ENCODE assay signal across 8 mouse cellular contexts in the genomic region with DNA sequence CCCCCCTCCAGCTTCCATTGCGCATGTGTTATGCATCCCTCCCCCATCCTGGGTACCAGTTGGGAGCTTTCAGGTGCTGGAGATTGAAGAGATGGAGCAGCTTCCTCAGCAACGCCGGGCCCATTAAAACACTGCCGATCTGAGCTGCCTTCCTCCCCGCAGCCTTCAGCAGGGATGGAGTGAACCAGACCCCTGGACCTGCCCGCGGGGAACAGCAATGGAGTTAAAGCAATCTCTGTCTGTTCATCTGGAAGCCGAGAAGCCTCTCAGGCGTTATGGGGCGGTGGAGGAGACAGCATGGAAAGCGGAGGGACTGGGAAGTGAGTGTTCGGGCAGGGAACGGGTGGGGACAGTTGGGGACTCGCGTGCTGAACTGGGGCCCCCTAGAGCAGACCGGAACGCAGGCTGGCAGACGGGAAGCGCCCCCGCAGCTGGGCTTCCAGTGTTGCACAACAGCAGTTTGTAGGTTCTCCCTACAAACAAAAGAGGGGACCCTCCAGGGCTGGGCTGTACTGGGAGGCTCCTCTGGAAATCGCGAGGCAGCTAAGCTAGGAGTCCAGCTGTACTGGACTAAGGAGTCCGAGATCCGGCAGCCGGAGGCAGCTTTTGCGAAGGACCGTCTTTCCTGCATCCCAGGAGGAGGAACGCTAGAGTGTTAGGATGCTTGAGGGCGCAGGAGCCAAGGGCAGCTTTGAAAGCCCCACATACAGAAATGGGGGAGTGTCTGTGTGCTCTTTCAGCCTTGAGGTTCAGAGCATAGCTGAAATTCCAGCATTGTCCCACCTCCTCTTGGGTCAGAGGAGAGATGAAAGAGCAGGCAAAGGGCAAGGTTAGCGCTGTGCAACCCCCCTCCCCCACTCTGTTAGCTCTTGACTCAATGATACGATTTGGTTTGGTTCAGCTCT. TPM values are rescaled to one million over a fixed set of nuclear protein-coding genes. Genes with fewer than 3 reads are reported as not detected.
DNase-seq lines count a peak whose midpoint lies in the region; ATAC-seq and TF ChIP-seq lines count a peak whose summit lies in the region.

Gene 2900011O08Rik, plus strand, starts transcription at position 31 of the 905 bp plus-strand sequence.
Gene Ifitm7, minus strand, starts transcription at position 315 of the 905 bp plus-strand sequence.

- H3K4me3 ChIP-seq in heart, adult 2 months, result peak within 1 kb of the TSS; percentile 10; the same call in 1 of the 2 replicates
- H3K4me3 ChIP-seq in liver, embryonic 13.5 days (replicated peaks), result peak within 1 kb of the TSS; percentile 39

- no peak for TF ChIP-seq EP300 in heart, adult 2 months (IDR thresholded peaks at IDR 0.05; ENCODE audit: insufficient read depth, low read depth, low read length)

- H3K79me2 ChIP-seq in heart, adult 2 months (replicated peaks; ENCODE audit: control insufficient read depth, insufficient read depth, low read length), result no peaks in the 10 kb centered on the region

- TF ChIP-seq CTCF in heart, adult 2 months (IDR thresholded peaks at IDR 0.05), result no peak

- H3K4me2 ChIP-seq in liver, embryonic 13.5 days, result peak within 1 kb of the TSS; percentile 62

- H3K9me3 ChIP-seq in liver, embryonic 13.5 days (replicated peaks), result no peaks in the 10 kb centered on the region

- intact Hi-C loops in heart, adult 2 months (cut with DNase I), result no loop called here

- 0 out of 2 replicates have a peak, but pooled peaks have one; percentile 29 for ATAC-seq in liver, embryonic 13.5 days (ENCODE audit: low read depth)

- no peaks in the 10 kb centered on the region for H3K4me1 ChIP-seq in heart, adult 2 months (ENCODE audit: control insufficient read depth, insufficient read depth, low read length)
- 0 out of 2 replicates have a peak, but pooled peaks cover 3% of the 10 kb centered on the region for H3K4me1 ChIP-seq in liver, embryonic 13.5 days (replicated peaks)

- WGBS in heart, adult 2 months, result 3% methylated on average over 31 of the region's 31 CpGs
- WGBS in liver, embryonic 13.5 days (ENCODE audit: insufficient replicate concordance), result 2% methylated on average over 31 of the region's 31 CpGs

- DNase-seq in heart, adult 2 months, result no peak
- DNase-seq in heart, postnatal 4 days, result no peak
- peak; percentile 73 to 79 for DNase-seq in cerebellum, postnatal 10 days
- DNase-seq in frontal cortex, postnatal 14 days (ENCODE audit: low spot score in 2 of 2), result peak; percentile 32 to 52
- DNase-seq in layer of hippocampus, adult 11-12 months (ENCODE audit: low spot score), result peak; percentile 62
- no peak for DNase-seq in liver, embryonic 13.5 days
- DNase-seq in right cerebral cortex, postnatal 10 days (ENCODE audit: low spot score in 2 of 2), result peak; percentile 73 to 80
- DNase-seq in spleen, postnatal 36 days (ENCODE audit: low spot score in 2 of 2), result no peak

- H3K36me3 ChIP-seq in heart, adult 2 months (ENCODE audit: control insufficient read depth, insufficient read depth, low read length), result no peaks in the 10 kb centered on the region
- H3K36me3 ChIP-seq in liver, embryonic 13.5 days, result no peaks in the 10 kb centered on the region

- H3K27ac ChIP-seq in heart, adult 2 months, result no peak within 1 kb of the TSS
- no peak within 1 kb of the TSS for H3K27ac ChIP-seq in liver, embryonic 13.5 days

- 0 out of 2 replicates have a peak, but pooled peaks cover 1% of the 10 kb centered on the region for H3K27me3 ChIP-seq in heart, adult 2 months (ENCODE audit: control insufficient read depth, insufficient read depth, low read length)
- peaks cover 13% of the 10 kb centered on the region for H3K27me3 ChIP-seq in liver, embryonic 13.5 days

- H3K9ac ChIP-seq in heart, adult 2 months (ENCODE audit: low read depth, low read length), result no peak within 1 kb of the TSS
- no peak within 1 kb of the TSS for H3K9ac ChIP-seq in liver, embryonic 13.5 days

- TF ChIP-seq POLR2A in heart, adult 2 months (IDR thresholded peaks at IDR 0.05; ENCODE audit: insufficient read depth, low read depth, low read length), result no peak

RNA-seq across cellular contexts. Expression of gene 2900011O08Rik, which starts in this region (rescaled TPM):
- not detected for total RNA-seq in heart, adult 2 months (2021)
- 0.21 and 0.29 TPM in 2 replicates for polyA plus RNA-seq in heart, adult 2 months (2012; rRNA removed)
- total RNA-seq in heart, postnatal 4 days (2021), result under 1 TPM in 1 of 2 experiments, not detected in 1; 0.18 TPM
- 0.10 and 0.15 TPM in 2 replicates for polyA plus RNA-seq in liver, embryonic 13.5 days (2015; fragmentation: Nextera tagmentation; extraction: Ambion mirVana)

RNA-seq across cellular contexts. Expression of gene Ifitm7, which starts in this region (rescaled TPM):
- not detected for total RNA-seq in heart, adult 2 months (2021)
- not detected in 2 replicates for polyA plus RNA-seq in heart, adult 2 months (2012; rRNA removed)
- total RNA-seq in heart, postnatal 4 days (2021), result not detected
- polyA plus RNA-seq in liver, embryonic 13.5 days (2015; fragmentation: Nextera tagmentation; extraction: Ambion mirVana), result not detected in 2 replicates

Comparison
In these comparisons a context has a peak if more than half of its experiments do, and no peak if none do; other contexts are left out.
1. Peak in ATAC-seq, H3K4me3 ChIP-seq and H3K4me2 ChIP-seq in liver, embryonic 13.5 days; RNA of the genes that start here not detected or under 1 TPM.
2. DNase-seq: peak in cerebellum, postnatal 10 days (2 of 2), frontal cortex, postnatal 14 days (2 of 2), layer of hippocampus, adult 11-12 months (single experiment) and right cerebral cortex, postnatal 10 days (2 of 2); none in heart, adult 2 months (0 of 2), heart, postnatal 4 days (single experiment), liver, embryonic 13.5 days (single experiment) and spleen, postnatal 36 days (0 of 2).